In the genomic region with DNA sequence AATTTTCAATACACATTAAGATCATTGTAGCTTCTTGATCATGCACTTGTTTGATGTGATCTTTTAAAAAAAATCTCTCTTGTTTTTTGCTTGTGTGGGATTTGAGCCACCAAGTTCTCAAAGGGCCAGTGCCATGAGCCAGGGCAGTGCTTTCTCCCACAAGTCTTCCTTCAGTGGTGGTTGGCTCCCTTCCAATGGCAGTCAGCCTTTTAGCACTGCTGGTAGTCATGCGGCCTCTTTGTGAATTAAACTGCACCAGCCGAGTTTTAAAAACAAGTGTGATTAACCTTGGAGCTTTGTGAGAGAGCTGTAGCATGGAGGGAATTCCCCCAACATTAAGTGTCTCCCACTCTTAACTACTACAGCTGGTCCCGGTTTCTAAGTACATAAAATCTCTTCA, we compare ENCODE assay signal across 8 mouse cellular contexts.
DNase-seq lines count a peak whose midpoint lies in the region; ATAC-seq lines count a peak whose summit lies in the region.

No protein-coding gene starts in this region.

- H3K27me3 ChIP-seq in embryonic facial prominence, embryonic 14.5 days (replicated peaks; ENCODE audit: control insufficient read depth, insufficient read depth, low read length), result no peaks in the 10 kb centered on the region
- no peaks in the 10 kb centered on the region; the same call in 1 of the 2 replicates for H3K27me3 ChIP-seq in embryonic facial prominence, embryonic 10.5 days (replicated peaks; ENCODE audit: low read depth, poor library complexity, severe bottlenecking)

- H3K27ac ChIP-seq in embryonic facial prominence, embryonic 14.5 days (replicated peaks; ENCODE audit: low read depth, low read length), result no peak overlapping the region
- no peak overlapping the region for H3K27ac ChIP-seq in embryonic facial prominence, embryonic 10.5 days (replicated peaks)

- 0 out of 2 replicates have a peak, but pooled peaks cover 7% of the 10 kb centered on the region for H3K4me1 ChIP-seq in embryonic facial prominence, embryonic 14.5 days (ENCODE audit: control insufficient read depth, insufficient read depth, low read length)
- no peaks in the 10 kb centered on the region for H3K4me1 ChIP-seq in embryonic facial prominence, embryonic 10.5 days

- 36% methylated on average over 3 of the region's 3 CpGs for WGBS in embryonic facial prominence, embryonic 14.5 days
- whole genome bisulfite sequencing in embryonic facial prominence, embryonic 10.5 days, result 58% methylated on average over 3 of the region's 3 CpGs

- H3K9me3 ChIP-seq in embryonic facial prominence, embryonic 14.5 days (ENCODE audit: control insufficient read depth, low read length), result no peaks in the 10 kb centered on the region
- H3K9me3 ChIP-seq in embryonic facial prominence, embryonic 10.5 days, result no peaks in the 10 kb centered on the region

- intact Hi-C loops in heart, postnatal 10 days (cut with DNase I), result no loop called here
- intact Hi-C loops in left cerebral cortex, postnatal 14 days (cut with DNase I), result no loop called here

- DNase-seq in embryonic facial prominence, embryonic 14.5 days (ENCODE audit: low spot score), result peak; percentile 68
- DNase-seq in embryonic facial prominence, embryonic 10.5 days (ENCODE audit: low spot score), result no peak
- DNase-seq in right cerebral cortex, adult 18-20 months, result peak; percentile 34
- no peak for DNase-seq in right cerebral cortex, postnatal 25 days
- DNase-seq in heart, postnatal 10 days, result peak; percentile 54 to 66
- DNase-seq in left cerebral cortex, postnatal 14 days (ENCODE audit: low spot score in 2 of 2), result peak; percentile 25 to 26
- no peak for DNase-seq in natural killer cell, adult 2 months (ENCODE audit: low spot score in 2 of 2)

- ATAC-seq in embryonic facial prominence, embryonic 14.5 days (ENCODE audit: low read depth), result no peak
- no peak for ATAC-seq in megakaryocyte progenitor cell, adult 5-6 weeks (replicated peaks; ENCODE audit: poor library complexity)

- no peak overlapping the region for H3K4me2 ChIP-seq in embryonic facial prominence, embryonic 14.5 days (ENCODE audit: low read depth, low read length)

- H3K36me3 ChIP-seq in embryonic facial prominence, embryonic 14.5 days (ENCODE audit: control insufficient read depth, insufficient read depth, low read length), result no peaks in the 10 kb centered on the region
- H3K36me3 ChIP-seq in embryonic facial prominence, embryonic 10.5 days (replicated peaks), result no peaks in the 10 kb centered on the region

- H3K9ac ChIP-seq in embryonic facial prominence, embryonic 14.5 days (ENCODE audit: low read depth, low read length), result no peak overlapping the region

- no peak overlapping the region for H3K4me3 ChIP-seq in embryonic facial prominence, embryonic 14.5 days (ENCODE audit: low read depth, low read length)
- no peak overlapping the region for H3K4me3 ChIP-seq in embryonic facial prominence, embryonic 10.5 days

Comparison
In these comparisons a context has a peak if more than half of its experiments do, and no peak if none do; other contexts are left out.
1. DNase-seq: peak in embryonic facial prominence, embryonic 14.5 days (single experiment), right cerebral cortex, adult 18-20 months (single experiment), heart, postnatal 10 days (2 of 2) and left cerebral cortex, postnatal 14 days (2 of 2); none in embryonic facial prominence, embryonic 10.5 days (single experiment), right cerebral cortex, postnatal 25 days (single experiment) and natural killer cell, adult 2 months (0 of 2).